8 mouse cellular contexts compared by ENCODE assay signal in genomic region chrX:13280037-13280408, GRCm38 (mm10). TPM values are rescaled to one million over a fixed set of nuclear protein-coding genes. Genes with fewer than 3 reads are reported as not detected.
A peak's percentile ranks its signal among the peaks of the same experiment; 100 is the strongest.
DNase-seq lines count a peak whose midpoint lies in the region; ATAC-seq and TF ChIP-seq lines count a peak whose summit lies in the region.

No protein-coding gene starts in this region.

- peak; percentile 75 for DNase-seq in kidney, adult 11 months
- DNase-seq in kidney, postnatal 14 days: no peak
- peak; percentile 88 for DNase-seq in cerebellum, adult 9-10 months
- DNase-seq in gastrocnemius, postnatal 10 days: peak; percentile 33
- DNase-seq in thymus, postnatal 14 days: peak; percentile 33

- 2% methylated on average over 14 of the region's 14 CpGs for WGBS in kidney, embryonic 15.5 days
- WGBS in midbrain, embryonic 13.5 days: 3% methylated on average over 14 of the region's 14 CpGs

- no peaks in the 10 kb centered on the region for H3K9me3 ChIP-seq in ES-Bruce4 (replicated peaks; ENCODE audit: control insufficient read depth, insufficient read depth, low read length, poor library complexity, severe bottlenecking)
- no peaks in the 10 kb centered on the region for H3K9me3 ChIP-seq in kidney, embryonic 15.5 days (replicated peaks)
- no peaks in the 10 kb centered on the region for H3K9me3 ChIP-seq in midbrain, embryonic 13.5 days

- H3K36me3 ChIP-seq in ES-Bruce4 (ENCODE audit: control insufficient read depth, insufficient read depth, low read length, poor library complexity, severe bottlenecking): peaks cover 12% of the 10 kb centered on the region
- peaks cover 11% of the 10 kb centered on the region for H3K36me3 ChIP-seq in kidney, embryonic 15.5 days
- H3K36me3 ChIP-seq in midbrain, embryonic 13.5 days: peaks cover 2% of the 10 kb centered on the region; the same call in 1 of the 2 replicates

- peak overlapping the region; percentile 87 for H3K4me3 ChIP-seq in ES-Bruce4 (ENCODE audit: low read depth, low read length)
- H3K4me3 ChIP-seq in kidney, embryonic 15.5 days (replicated peaks): peak overlapping the region; percentile 89
- peak overlapping the region; percentile 85 for H3K4me3 ChIP-seq in midbrain, embryonic 13.5 days (replicated peaks)

- H3K27me3 ChIP-seq in ES-Bruce4 (ENCODE audit: control insufficient read depth, insufficient read depth, low read length, poor library complexity, severe bottlenecking): no peaks in the 10 kb centered on the region
- peaks cover 5% of the 10 kb centered on the region; the same call in 1 of the 2 replicates for H3K27me3 ChIP-seq in kidney, embryonic 15.5 days
- peaks cover 5% of the 10 kb centered on the region; the same call in 1 of the 2 replicates for H3K27me3 ChIP-seq in midbrain, embryonic 13.5 days

- H3K4me1 ChIP-seq in ES-Bruce4 (ENCODE audit: control insufficient read depth, insufficient read depth, low read length): peaks cover 1% of the 10 kb centered on the region
- peaks cover 14% of the 10 kb centered on the region; the same call in 1 of the 2 replicates for H3K4me1 ChIP-seq in kidney, embryonic 15.5 days
- H3K4me1 ChIP-seq in midbrain, embryonic 13.5 days (replicated peaks): peaks cover 24% of the 10 kb centered on the region

- H3K4me2 ChIP-seq in kidney, embryonic 15.5 days: peak overlapping the region; percentile 76
- peak overlapping the region; percentile 84 for H3K4me2 ChIP-seq in midbrain, embryonic 13.5 days (replicated peaks)

- H3K9ac ChIP-seq in ES-Bruce4 (ENCODE audit: low read depth, poor library complexity, severe bottlenecking): peak overlapping the region; percentile 99
- H3K9ac ChIP-seq in kidney, embryonic 15.5 days: peak overlapping the region; percentile 98; the same call in 1 of the 2 replicates
- H3K9ac ChIP-seq in midbrain, embryonic 13.5 days (replicated peaks): peak overlapping the region; percentile 99

- peak; percentile 24; the same call in 1 of the 2 replicates for ATAC-seq in kidney, embryonic 15.5 days (replicated peaks; ENCODE audit: low FRiP score)
- ATAC-seq in midbrain, embryonic 13.5 days: peak; percentile 35

- peak overlapping the region; percentile 68 for H3K27ac ChIP-seq in ES-Bruce4 (ENCODE audit: insufficient read depth, low read length)
- H3K27ac ChIP-seq in kidney, embryonic 15.5 days: peak overlapping the region; percentile 99
- peak overlapping the region; percentile 99 for H3K27ac ChIP-seq in midbrain, embryonic 13.5 days

- no peak for TF ChIP-seq CTCF in ES-Bruce4 (IDR thresholded peaks at IDR 0.05; ENCODE audit: low read depth, low read length)

- TF ChIP-seq POLR2A in ES-Bruce4 (IDR thresholded peaks at IDR 0.05; ENCODE audit: insufficient read depth, low read length): no peak

- TF ChIP-seq EP300 in ES-Bruce4 (IDR thresholded peaks at IDR 0.05; ENCODE audit: insufficient read depth, low read depth, low read length): no peak

RNA-seq across cellular contexts. Expression of gene Ddx3x, which starts 0.7 kb away (rescaled TPM):
- 453 and 486 TPM in 2 replicates for polyA plus RNA-seq in ES-Bruce4 (2011; ENCODE audit: insufficient read depth, insufficient read length, low read depth, missing spikeins)
- 100 to 1,000 TPM; 102 to 147 TPM for total RNA-seq in gastrocnemius, postnatal 10 days (2021)
- 130 and 133 TPM in 2 replicates for polyA plus RNA-seq in kidney, embryonic 15.5 days (2015; fragmentation: Nextera tagmentation; extraction: Ambion mirVana)
- 128 and 144 TPM in 2 replicates for polyA plus RNA-seq in midbrain, embryonic 13.5 days (2015; fragmentation: Nextera tagmentation; extraction: Ambion mirVana)
